Mouse (Mus musculus) right cerebral cortex, postnatal 4 days (tissue): ENCODE measurements around the gene Scaf1.

Source experiments
- DNase-seq: peaks from one replicate; pipeline ENCODE4 v3.0.0-alpha.2; 2022

Gene Scaf1

GRCm38 (mm10) chr7:45015957-45016612, at the start of gene Scaf1:
Scaf1 (minus strand) TSS chr7:45016363.
- peak; percentile 98 for DNase-seq

GRCm38 (mm10) chr7:45062239-45062835, 46.2 kb upstream of the Scaf1 start, which contains the start of the genes Nosip and Prrg2:
Nosip (plus strand) TSS chr7:45062429.
Prrg2 (minus strand) TSS chr7:45062677.
- DNase-seq: peak; percentile 88

GRCm38 (mm10) chr7:45061532-45062075, 45.4 kb upstream of the Scaf1 start:
- no peak for DNase-seq

GRCm38 (mm10) chr7:45060632-45061122, 44.5 kb upstream of the Scaf1 start:
- no peak for DNase-seq

GRCm38 (mm10) chr7:45058607-45059571, 42.7 kb upstream of the Scaf1 start:
- no peak for DNase-seq

GRCm38 (mm10) chr7:45056972-45057348, 40.8 kb upstream of the Scaf1 start:
- no peak for DNase-seq

GRCm38 (mm10) chr7:45056329-45056971, 40.3 kb upstream of the Scaf1 start:
- no peak for DNase-seq

GRCm38 (mm10) chr7:45053931-45054510, 37.9 kb upstream of the Scaf1 start:
- peak; percentile 82 for DNase-seq

- peak; percentile 68 for DNase-seq
These were observed 37.2 kb upstream of the Scaf1 start for GRCm38 (mm10) chr7:45053117-45053930.

- DNase-seq: no peak
These were observed 36.6 kb upstream of the Scaf1 start, which contains the start of gene Prr12 for GRCm38 (mm10) chr7:45052862-45053116. Prr12 (minus strand) TSS chr7:45052881.

GRCm38 (mm10) chr7:45052181-45052861, 36.2 kb upstream of the Scaf1 start:
- DNase-seq: peak; percentile 59

- DNase-seq: no peak
These were observed 35.4 kb upstream of the Scaf1 start for GRCm38 (mm10) chr7:45051601-45051974.

GRCm38 (mm10) chr7:45050945-45051600, 34.9 kb upstream of the Scaf1 start:
- DNase-seq: peak; percentile 73

- DNase-seq: no peak
These were observed 32.9 kb upstream of the Scaf1 start for GRCm38 (mm10) chr7:45048923-45049657.

GRCm38 (mm10) chr7:45048001-45048890, 32.1 kb upstream of the Scaf1 start:
- DNase-seq: no peak

GRCm38 (mm10) chr7:45047491-45047890, 31.3 kb upstream of the Scaf1 start:
- no peak for DNase-seq

GRCm38 (mm10) chr7:45046853-45047350, 30.7 kb upstream of the Scaf1 start:
- DNase-seq: no peak

GRCm38 (mm10) chr7:45045741-45046140, 29.6 kb upstream of the Scaf1 start:
- DNase-seq: no peak
